In genomic region chr3:65938211-65938610, GRCm38 (mm10) we compare ENCODE assay signal across 10 mouse cellular contexts. TPM values are rescaled to one million over a fixed set of nuclear protein-coding genes. Genes with fewer than 3 reads are reported as not detected.
DNase-seq lines count a peak whose midpoint lies in the region; ATAC-seq and TF ChIP-seq lines count a peak whose summit lies in the region.
"Had no signal": no experiment of that assay in that cellular context is flagged by ENCODE, and none has a peak within 500 bp of the region (broad histone marks: within the 10 kb centered on the region; RNA-seq: fewer than 3 reads in every experiment).

No protein-coding gene starts in this region.

- no peak overlapping the region for H3K4me2 ChIP-seq in heart, postnatal 0 days (ENCODE audit: low read depth, low read length)

- TF ChIP-seq CTCF in heart, postnatal 0 days (IDR thresholded peaks at IDR 0.05; ENCODE audit: low read depth) = peak; percentile 62

- TF ChIP-seq EP300 in heart, postnatal 0 days (IDR thresholded peaks at IDR 0.05; ENCODE audit: low read depth) = no peak

- 0 out of 2 replicates have a peak, but pooled peaks cover 1% of the 10 kb centered on the region for H3K36me3 ChIP-seq in heart, postnatal 0 days (replicated peaks; ENCODE audit: control insufficient read depth, insufficient read depth, low read length)
- H3K36me3 ChIP-seq in heart, embryonic 10.5 days = no peaks in the 10 kb centered on the region

- no peaks in the 10 kb centered on the region for H3K9me3 ChIP-seq in heart, postnatal 0 days (replicated peaks; ENCODE audit: control insufficient read depth, low read length)
- no peaks in the 10 kb centered on the region for H3K9me3 ChIP-seq in heart, embryonic 10.5 days

- no peak for DNase-seq in heart, postnatal 0 days (ENCODE audit: low spot score)
- no peak for DNase-seq in heart, postnatal 25 days (ENCODE audit: low spot score)
- DNase-seq in right cerebral cortex, adult 18-20 months = peak; percentile 24
- no peak for DNase-seq in right cerebral cortex, postnatal 36 days (ENCODE audit: low spot score in 2 of 2)
- DNase-seq in induced T-regulatory cell, adult 2 months (ENCODE audit: low read depth) = peak; percentile 63
- no peak for DNase-seq in ovary, postnatal 14 days (ENCODE audit: low spot score)
- no peak for DNase-seq in heart, embryonic 10.5 days (ENCODE audit: low spot score)
- no peak for DNase-seq in layer of hippocampus, adult 11-12 months (ENCODE audit: low spot score)
- DNase-seq: right cerebral cortex, postnatal 14 days had no signal

- no peaks in the 10 kb centered on the region for H3K4me1 ChIP-seq in heart, postnatal 0 days (ENCODE audit: control insufficient read depth, insufficient read depth)
- H3K4me1 ChIP-seq in heart, embryonic 10.5 days = 0 out of 2 replicates have a peak, but pooled peaks cover 2% of the 10 kb centered on the region

- no peak overlapping the region for H3K9ac ChIP-seq in heart, postnatal 0 days (replicated peaks; ENCODE audit: low read depth, low read length)

- H3K4me3 ChIP-seq in heart, postnatal 0 days (ENCODE audit: low read depth, low read length) = no peak overlapping the region
- H3K4me3 ChIP-seq in heart, embryonic 10.5 days = no peak overlapping the region
- H3K4me3 ChIP-seq: erythroblast, embryonic 14.5 days had no signal

- no peaks in the 10 kb centered on the region for H3K27me3 ChIP-seq in heart, postnatal 0 days (ENCODE audit: control insufficient read depth, insufficient read depth, low read length)
- H3K27me3 ChIP-seq in heart, embryonic 10.5 days (ENCODE audit: insufficient read depth, poor library complexity, severe bottlenecking) = no peaks in the 10 kb centered on the region

- no peak for ATAC-seq in heart, postnatal 0 days (ENCODE audit: insufficient read depth, low read depth)

- WGBS in heart, postnatal 0 days = 25% methylated on average over 3 of the region's 3 CpGs
- 20% methylated on average over 3 of the region's 3 CpGs for WGBS in heart, embryonic 10.5 days

- intact Hi-C loops in heart, postnatal 25 days (cut with DNase I) = loop anchor here (2.0 to 10.0 kb wide), 2 partner anchors 53 to 953 kb away; no protein-coding TSS in a partner anchor

- no peak overlapping the region for H3K27ac ChIP-seq in heart, postnatal 0 days (ENCODE audit: low read depth)
- H3K27ac ChIP-seq in heart, embryonic 10.5 days = no peak overlapping the region

RNA-seq across cellular contexts. Expression of gene Ccnl1, which starts 19.8 kb away (rescaled TPM):
- total RNA-seq in heart, postnatal 0 days (2014; rRNA removed; ENCODE audit: low replicate concordance) = 26.7 and 33.9 TPM in 2 replicates
- polyA plus RNA-seq in heart, postnatal 0 days (2015; fragmentation: Nextera tagmentation; extraction: Ambion mirVana) = 38.0 and 38.5 TPM in 2 replicates
- 10 to 100 TPM; 19.0 to 23.4 TPM for total RNA-seq in heart, postnatal 25 days (2021)
- 78.4 and 85.9 TPM in 2 replicates for polyA plus RNA-seq in heart, embryonic 10.5 days (2016; fragmentation: Nextera tagmentation; extraction: Ambion mirVana)

Comparison
In these comparisons a context has a peak if more than half of its experiments do, and no peak if none do; other contexts are left out.
1. DNase-seq: peak in right cerebral cortex, adult 18-20 months (single experiment) and induced T-regulatory cell, adult 2 months (single experiment); none in heart, postnatal 0 days (single experiment), heart, postnatal 25 days (single experiment), right cerebral cortex, postnatal 36 days (0 of 2), ovary, postnatal 14 days (single experiment), heart, embryonic 10.5 days (single experiment) and layer of hippocampus, adult 11-12 months (single experiment).